Mouse (Mus musculus): ENCODE results near the gene Kansl1.

Kansl1 gene

GRCm38 (mm10) chr11:104363823-104364600 lies 104.6 kb downstream of the Kansl1 start:
- DNase-seq (ENCODE audit: low read depth, low spot score): no peak

GRCm38 (mm10) chr11:104362704-104363103 lies 106.0 kb downstream of the Kansl1 start:
- no peak for DNase-seq (ENCODE audit: low read depth, low spot score)

GRCm38 (mm10) chr11:104361790-104362189 lies 106.9 kb downstream of the Kansl1 start:
- no peak for DNase-seq (ENCODE audit: low read depth, low spot score)

GRCm38 (mm10) chr11:104346931-104347330 lies 121.7 kb downstream of the Kansl1 start:
- DNase-seq (ENCODE audit: low read depth, low spot score): no peak

GRCm38 (mm10) chr11:104334946-104335345 lies 133.7 kb downstream of the Kansl1 start:
- DNase-seq (ENCODE audit: low read depth, low spot score): no peak

- no peak for DNase-seq (ENCODE audit: low read depth, low spot score)
Measured at GRCm38 (mm10) chr11:104334115-104334514, 134.5 kb downstream of the Kansl1 start.

GRCm38 (mm10) chr11:104332105-104332504 lies 136.6 kb downstream of the Kansl1 start:
- no peak for DNase-seq (ENCODE audit: low read depth, low spot score)

GRCm38 (mm10) chr11:104331208-104331607 lies 137.5 kb downstream of the Kansl1 start:
- no peak for DNase-seq (ENCODE audit: low read depth, low spot score)

GRCm38 (mm10) chr11:104330151-104330550 lies 138.5 kb downstream of the Kansl1 start:
- no peak for DNase-seq (ENCODE audit: low read depth, low spot score)

GRCm38 (mm10) chr11:104329185-104329926 lies 139.3 kb downstream of the Kansl1 start:
- no peak for DNase-seq (ENCODE audit: low read depth, low spot score)

GRCm38 (mm10) chr11:104327946-104328345 lies 140.7 kb downstream of the Kansl1 start:
- no peak for DNase-seq (ENCODE audit: low read depth, low spot score)

GRCm38 (mm10) chr11:104327462-104327861 lies 141.2 kb downstream of the Kansl1 start:
- no peak for DNase-seq (ENCODE audit: low read depth, low spot score)

GRCm38 (mm10) chr11:104322142-104322541 lies 146.5 kb downstream of the Kansl1 start:
- no peak for DNase-seq (ENCODE audit: low read depth, low spot score)

GRCm38 (mm10) chr11:104320511-104320910 lies 148.2 kb downstream of the Kansl1 start:
- DNase-seq (ENCODE audit: low read depth, low spot score): no peak

- DNase-seq (ENCODE audit: low read depth, low spot score): no peak
Measured at GRCm38 (mm10) chr11:104318940-104319781, 149.5 kb downstream of the Kansl1 start.

GRCm38 (mm10) chr11:104317631-104318030 lies 151.0 kb downstream of the Kansl1 start:
- DNase-seq (ENCODE audit: low read depth, low spot score): no peak

GRCm38 (mm10) chr11:104316685-104317400 lies 151.8 kb downstream of the Kansl1 start:
- no peak for DNase-seq (ENCODE audit: low read depth, low spot score)

GRCm38 (mm10) chr11:104315703-104316102 lies 153.0 kb downstream of the Kansl1 start:
- peak; percentile 81 for DNase-seq (ENCODE audit: low read depth, low spot score)

- DNase-seq (ENCODE audit: low read depth, low spot score): no peak
Measured at GRCm38 (mm10) chr11:104311643-104312042, 157.0 kb downstream of the Kansl1 start.

- DNase-seq (ENCODE audit: low read depth, low spot score): no peak
Measured at GRCm38 (mm10) chr11:104310226-104310887, 158.3 kb downstream of the Kansl1 start.

Data from embryo, embryonic 11.5 days (tissue).